Mouse (Mus musculus) liver, postnatal 0 days (tissue): ENCODE results near the gene Zdhhc17.

Source experiments
- CTCF ChIP-seq: sonication (generic); IDR thresholded peaks from 2 replicates; pipeline ENCODE4 v1.5.1; 2016; ENCODE audit warnings: antibody characterized with exemption, low read depth
- EP300 ChIP-seq: IDR thresholded peaks from 2 replicates; pipeline ENCODE4 v1.6.1; 2016; ENCODE audit warnings: antibody characterized with exemption, low read depth, mild to moderate bottlenecking

GRCm38 (mm10) chr10:110989729-110990128, 20.2 kb downstream of the Zdhhc17 start:
- TF ChIP-seq CTCF (peak; percentile 54), EP300 (no peak)
